Mouse (Mus musculus): ENCODE measurements around the gene Pltp. TPM values are rescaled to one million over a fixed set of nuclear protein-coding genes. Genes with fewer than 3 reads are reported as not detected.

Gene Pltp
- polyA plus RNA-seq, 1 experiment, result 39.6 TPM

DNA sequence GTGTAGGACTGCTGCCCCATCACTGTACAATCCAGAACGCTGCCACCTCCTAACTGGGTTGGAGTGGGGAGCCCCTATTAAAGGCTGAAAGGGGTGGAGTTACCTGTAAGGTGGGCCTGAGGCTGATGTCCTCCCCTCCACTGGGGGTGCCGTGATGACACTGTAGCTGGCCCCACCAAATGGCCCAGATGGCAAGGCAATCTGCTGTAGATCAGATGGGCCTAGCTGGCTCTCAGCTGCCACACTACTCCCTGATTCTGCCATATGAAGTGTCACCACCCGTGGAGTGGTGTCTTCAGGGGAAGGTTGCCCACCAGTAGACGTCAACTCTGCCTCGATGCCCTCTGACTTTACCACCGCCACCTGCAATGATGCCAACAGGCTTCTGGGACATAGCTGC, 38.4 kb upstream of the Pltp start:
- H3K4me3 ChIP-seq (ENCODE audit: insufficient read depth, low read depth, low read length), result no peak overlapping the region
- H3K27me3 ChIP-seq (replicated peaks; ENCODE audit: control insufficient read depth, insufficient read depth, low read length), result no peaks in the 10 kb centered on the region
- 87% methylated on average over 6 of the region's 6 CpGs for WGBS
- no peak for DNase-seq
- H3K36me3 ChIP-seq (ENCODE audit: control insufficient read depth, insufficient read depth, low read length), result peaks cover 5% of the 10 kb centered on the region
- no peak overlapping the region for H3K27ac ChIP-seq (ENCODE audit: insufficient read depth, low read depth, low read length)
- H3K4me1 ChIP-seq (ENCODE audit: control insufficient read depth, insufficient read depth, low read length), result no peaks in the 10 kb centered on the region
- TF ChIP-seq CTCF (conservative IDR thresholded peaks at IDR 0.05; ENCODE audit: insufficient read depth, insufficient read length, low read depth, low read length), result no peak
- no peak for TF ChIP-seq POLR2A (IDR thresholded peaks at IDR 0.05; ENCODE audit: low read depth, low read length)

DNA sequence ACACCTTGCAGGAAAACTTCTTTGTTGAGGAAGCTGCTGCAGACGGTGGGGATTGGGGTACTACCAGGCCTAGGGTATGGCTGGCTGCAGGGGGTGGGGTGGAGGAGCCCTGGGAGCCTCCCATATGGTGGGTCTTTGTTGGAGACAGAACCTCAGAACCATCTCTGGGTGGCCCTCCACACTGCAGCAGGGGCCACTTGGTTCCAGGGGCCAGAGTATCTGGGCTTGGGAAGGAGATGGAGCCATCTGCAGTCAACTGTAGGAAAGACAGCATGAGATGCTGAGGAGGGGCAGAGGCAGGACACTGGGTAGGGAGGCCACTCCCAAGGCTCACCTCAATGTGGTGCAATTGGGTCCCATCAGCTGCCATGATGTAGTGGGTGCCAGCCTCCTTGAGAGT, 37.1 kb upstream of the Pltp start:
- H3K27me3 ChIP-seq (replicated peaks; ENCODE audit: control insufficient read depth, insufficient read depth, low read length), result no peaks in the 10 kb centered on the region
- H3K27ac ChIP-seq (ENCODE audit: insufficient read depth, low read depth, low read length), result no peak overlapping the region
- TF ChIP-seq POLR2A (IDR thresholded peaks at IDR 0.05; ENCODE audit: low read depth, low read length), result no peak
- TF ChIP-seq CTCF (conservative IDR thresholded peaks at IDR 0.05; ENCODE audit: insufficient read depth, insufficient read length, low read depth, low read length), result 0 out of 2 replicates have a peak, but pooled peaks have one; percentile 5
- H3K4me1 ChIP-seq (ENCODE audit: control insufficient read depth, insufficient read depth, low read length), result no peaks in the 10 kb centered on the region
- no peak overlapping the region for H3K4me3 ChIP-seq (ENCODE audit: insufficient read depth, low read depth, low read length)
- 71% methylated on average over 1 of the region's 1 CpGs for WGBS
- no peak for DNase-seq
- peaks cover 5% of the 10 kb centered on the region for H3K36me3 ChIP-seq (ENCODE audit: control insufficient read depth, insufficient read depth, low read length)

DNA sequence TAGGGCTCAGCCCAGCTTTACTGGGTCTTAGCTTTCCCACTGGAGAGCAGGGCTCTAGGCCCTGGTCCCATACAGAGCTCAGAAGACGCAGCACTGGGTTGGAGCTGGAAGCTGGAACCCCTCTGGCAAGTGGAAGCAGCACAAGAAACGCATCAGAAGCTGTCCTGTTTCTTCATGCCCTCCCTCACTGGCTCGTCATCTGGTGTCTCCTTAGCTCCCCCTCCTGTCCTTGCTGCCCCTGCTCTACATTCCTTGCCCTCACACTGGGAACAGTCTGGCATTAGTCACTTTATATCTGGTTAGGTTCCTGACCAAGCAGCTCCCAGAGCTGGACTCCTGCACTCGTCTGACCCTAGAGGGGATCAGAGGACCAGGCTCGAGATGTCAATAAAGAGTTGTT, 36.5 kb upstream of the Pltp start:
- 64% methylated on average over 5 of the region's 5 CpGs for WGBS
- no peaks in the 10 kb centered on the region for H3K4me1 ChIP-seq (ENCODE audit: control insufficient read depth, insufficient read depth, low read length)
- 0 out of 2 replicates have a peak, but pooled peaks have one; percentile 1 for TF ChIP-seq CTCF (conservative IDR thresholded peaks at IDR 0.05; ENCODE audit: insufficient read depth, insufficient read length, low read depth, low read length)
- no peak for TF ChIP-seq POLR2A (IDR thresholded peaks at IDR 0.05; ENCODE audit: low read depth, low read length)
- H3K27ac ChIP-seq (ENCODE audit: insufficient read depth, low read depth, low read length), result no peak overlapping the region
- no peak overlapping the region for H3K4me3 ChIP-seq (ENCODE audit: insufficient read depth, low read depth, low read length)
- peaks cover 7% of the 10 kb centered on the region for H3K36me3 ChIP-seq (ENCODE audit: control insufficient read depth, insufficient read depth, low read length)
- H3K27me3 ChIP-seq (replicated peaks; ENCODE audit: control insufficient read depth, insufficient read depth, low read length), result no peaks in the 10 kb centered on the region
- DNase-seq, result no peak

DNA sequence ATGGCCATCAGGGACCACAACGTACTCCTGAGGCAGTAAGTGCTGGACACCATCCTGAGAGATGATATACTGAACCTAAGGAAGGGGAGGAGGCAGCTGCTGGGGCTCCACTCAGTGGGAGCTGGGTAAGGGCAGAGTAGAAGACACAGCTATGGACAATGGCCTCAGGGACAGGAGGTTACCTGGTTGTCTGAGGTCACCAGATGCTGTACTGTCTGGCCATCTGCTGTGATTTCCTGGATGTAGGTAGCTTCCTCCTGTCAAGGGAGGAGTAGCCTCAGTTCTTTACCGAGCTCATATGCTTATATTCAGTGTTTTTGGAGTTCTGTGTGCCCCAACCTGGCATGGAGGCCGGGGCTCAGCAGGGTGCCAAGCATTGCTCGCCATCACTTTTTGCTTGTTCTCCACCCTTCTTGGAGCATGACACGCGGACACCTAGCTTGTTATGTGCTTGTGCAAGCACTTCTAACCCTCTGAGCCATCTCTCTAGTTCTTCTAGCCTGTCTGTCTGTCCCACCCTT, 35.2 kb upstream of the Pltp start:
- 88% methylated on average over 6 of the region's 6 CpGs for whole genome bisulfite sequencing
- Histone ChIP-seq H3K27ac (ENCODE audit: insufficient read depth, low read depth, low read length) (no peak overlapping the region), H3K4me3 (ENCODE audit: insufficient read depth, low read depth, low read length) (no peak overlapping the region), H3K4me1 (ENCODE audit: control insufficient read depth, insufficient read depth, low read length) (no peaks in the 10 kb centered on the region), H3K27me3 (replicated peaks; ENCODE audit: control insufficient read depth, insufficient read depth, low read length) (no peaks in the 10 kb centered on the region), H3K36me3 (ENCODE audit: control insufficient read depth, insufficient read depth, low read length) (peaks cover 10% of the 10 kb centered on the region)
- no peak for TF ChIP-seq POLR2A (IDR thresholded peaks at IDR 0.05; ENCODE audit: low read depth, low read length)
- TF ChIP-seq CTCF (conservative IDR thresholded peaks at IDR 0.05; ENCODE audit: insufficient read depth, insufficient read length, low read depth, low read length), result no peak
- no peak for DNase-seq

DNA sequence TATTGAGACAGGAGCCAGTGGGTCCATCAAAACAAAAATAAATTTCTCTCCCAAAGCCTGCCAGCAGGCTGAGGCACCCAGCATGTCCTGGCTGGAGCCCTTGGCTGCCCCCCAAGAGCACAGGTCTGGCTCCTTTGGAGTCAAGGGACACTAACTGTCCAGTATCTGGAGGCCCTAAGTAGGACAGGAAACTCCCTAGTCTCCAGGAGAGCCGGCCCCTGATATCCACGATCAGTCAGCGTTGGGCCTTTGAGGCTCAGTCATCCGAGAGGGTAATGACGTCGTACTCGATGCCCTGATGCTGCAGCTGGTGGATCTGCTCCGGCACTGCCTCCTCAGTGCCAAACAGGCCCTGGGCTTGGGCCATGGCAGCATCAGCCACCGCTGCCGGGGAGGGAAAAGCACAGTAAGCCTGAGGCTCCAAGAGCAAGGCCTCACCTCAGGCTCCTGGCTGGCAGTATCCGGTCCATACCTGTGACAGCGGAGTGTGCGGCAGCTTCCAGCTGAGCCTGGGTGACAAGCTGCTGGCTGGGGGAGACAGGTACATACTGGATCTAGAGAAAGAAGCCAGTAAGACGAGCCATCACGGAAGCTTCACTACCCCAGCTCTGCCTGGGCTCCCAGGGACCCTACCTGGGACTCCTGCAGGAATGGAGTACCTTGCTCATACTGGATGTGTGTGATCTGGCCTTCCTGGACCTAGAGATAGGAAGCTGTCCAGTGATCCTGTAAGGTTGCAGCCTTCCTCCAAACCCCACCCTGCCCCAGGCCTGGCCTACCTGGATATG, 34.6 kb upstream of the Pltp start:
- Histone ChIP-seq H3K27me3 (replicated peaks; ENCODE audit: control insufficient read depth, insufficient read depth, low read length) (no peaks in the 10 kb centered on the region), H3K4me1 (ENCODE audit: control insufficient read depth, insufficient read depth, low read length) (no peaks in the 10 kb centered on the region), H3K4me3 (ENCODE audit: insufficient read depth, low read depth, low read length) (no peak overlapping the region), H3K27ac (ENCODE audit: insufficient read depth, low read depth, low read length) (no peak overlapping the region), H3K36me3 (ENCODE audit: control insufficient read depth, insufficient read depth, low read length) (peaks cover 7% of the 10 kb centered on the region)
- TF ChIP-seq CTCF (conservative IDR thresholded peaks at IDR 0.05; ENCODE audit: insufficient read depth, insufficient read length, low read depth, low read length), result no peak
- TF ChIP-seq POLR2A (IDR thresholded peaks at IDR 0.05; ENCODE audit: low read depth, low read length), result no peak
- DNase-seq, result no peak
- WGBS, result 64% methylated on average over 15 of the region's 15 CpGs

DNA sequence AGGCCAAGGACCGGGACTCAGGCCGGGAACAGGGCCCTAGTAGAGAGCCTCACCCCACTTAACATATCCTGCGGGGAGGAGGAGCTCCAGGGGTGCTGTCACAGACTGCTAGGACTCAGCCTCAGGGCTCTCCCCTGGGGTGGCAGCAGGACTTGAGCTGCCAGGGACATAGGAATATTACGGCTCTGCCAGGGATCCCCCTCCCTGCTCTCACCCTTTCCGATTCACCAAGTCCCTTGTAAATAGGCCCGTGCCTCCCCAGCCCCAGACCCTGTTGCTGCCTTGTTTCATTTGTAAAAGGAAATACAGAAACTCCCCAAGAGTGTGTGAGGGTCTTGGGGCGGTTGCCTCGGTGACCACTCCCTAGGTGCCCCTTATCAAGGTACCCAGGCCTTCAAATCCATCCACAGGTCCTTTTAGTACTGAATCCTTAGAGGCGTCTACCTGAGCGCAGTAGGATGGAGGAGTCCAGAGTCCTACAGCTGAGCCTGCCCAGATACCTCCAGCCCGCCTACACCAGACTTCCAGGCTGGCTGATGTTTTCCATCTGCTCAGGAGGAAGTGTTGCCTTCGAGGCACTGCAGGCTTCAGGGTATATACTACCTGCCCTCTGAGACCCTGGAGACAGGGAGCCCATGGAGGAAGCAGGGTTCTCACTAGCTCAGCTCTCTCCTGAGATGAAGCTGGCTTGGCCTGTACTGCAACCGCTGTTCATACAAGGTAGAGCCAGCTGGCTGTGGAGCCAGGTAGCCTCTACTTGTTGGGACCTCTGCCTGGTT, 33.7 kb upstream of the Pltp start:
- no peak for DNase-seq
- Histone ChIP-seq H3K27me3 (replicated peaks; ENCODE audit: control insufficient read depth, insufficient read depth, low read length) (no peaks in the 10 kb centered on the region), H3K4me3 (ENCODE audit: insufficient read depth, low read depth, low read length) (no peak overlapping the region), H3K27ac (ENCODE audit: insufficient read depth, low read depth, low read length) (no peak overlapping the region), H3K36me3 (ENCODE audit: control insufficient read depth, insufficient read depth, low read length) (peaks cover 7% of the 10 kb centered on the region), H3K4me1 (ENCODE audit: control insufficient read depth, insufficient read depth, low read length) (no peaks in the 10 kb centered on the region)
- TF ChIP-seq CTCF (conservative IDR thresholded peaks at IDR 0.05; ENCODE audit: insufficient read depth, insufficient read length, low read depth, low read length) (no peak), POLR2A (IDR thresholded peaks at IDR 0.05; ENCODE audit: low read depth, low read length) (no peak)
- WGBS, result 78% methylated on average over 13 of the region's 13 CpGs

Measured in kidney, adult 2 months (tissue).